ENCODE assay signal across 10 mouse cellular contexts in the genomic region with DNA sequence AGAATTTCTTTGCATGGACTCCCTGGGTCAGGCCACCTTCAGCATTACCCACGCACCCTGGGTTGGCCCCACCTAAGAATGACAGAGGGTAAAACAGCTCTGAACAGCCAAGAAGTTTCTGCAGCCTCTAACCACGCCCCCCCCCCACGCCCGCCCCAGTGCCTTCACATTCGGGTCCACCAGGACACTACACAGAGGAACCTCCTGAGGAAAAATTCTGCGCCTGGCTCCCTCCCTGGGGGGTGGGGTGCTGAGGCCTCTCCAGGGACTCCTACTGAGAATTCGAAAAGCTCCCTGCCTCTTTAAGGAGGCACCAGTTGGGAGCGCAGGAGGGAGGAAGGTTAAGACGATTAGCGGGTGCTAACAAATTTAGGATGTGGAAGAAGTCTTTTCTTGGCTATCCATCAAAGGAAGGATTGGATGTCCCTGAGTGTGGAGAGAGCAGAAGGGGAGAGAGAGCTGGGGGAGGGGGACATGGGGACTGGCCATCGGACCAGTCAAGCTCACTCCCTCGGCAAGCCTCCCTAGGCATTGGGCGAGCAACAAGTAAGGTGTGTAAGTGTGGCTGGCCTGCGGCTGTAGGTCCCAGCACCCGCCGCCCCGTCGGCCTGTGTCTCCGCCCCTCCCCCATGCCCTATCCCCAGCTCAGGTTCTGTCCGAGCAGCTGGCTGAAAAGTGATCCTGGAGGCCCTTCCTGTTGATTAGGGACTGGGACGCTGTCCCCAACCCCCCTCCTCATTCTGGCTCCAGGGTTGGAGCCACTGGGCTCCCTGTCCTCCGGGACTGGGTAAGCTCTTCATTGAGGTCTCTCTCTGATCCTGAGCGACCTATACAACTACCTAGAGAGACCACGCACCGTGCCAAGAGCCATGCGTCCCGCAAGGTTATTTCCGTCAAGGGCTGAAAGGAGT. TPM values are rescaled to one million over a fixed set of nuclear protein-coding genes. Genes with fewer than 3 reads are reported as not detected.
A peak's percentile ranks its signal among the peaks of the same experiment; 100 is the strongest.
DNase-seq lines count a peak whose midpoint lies in the region; ATAC-seq lines count a peak whose summit lies in the region.
"Had no signal": no experiment of that assay in that cellular context is flagged by ENCODE, and none has a peak within 500 bp of the region (broad histone marks: within the 10 kb centered on the region; RNA-seq: fewer than 3 reads in every experiment).

No protein-coding gene starts in this region.

- H3K36me3 ChIP-seq in kidney, embryonic 14.5 days (ENCODE audit: control insufficient read depth, insufficient read depth, low read length): no peaks in the 10 kb centered on the region
- no peaks in the 10 kb centered on the region for H3K36me3 ChIP-seq in forebrain, embryonic 14.5 days (ENCODE audit: control insufficient read depth, insufficient read depth, low read length)
- H3K36me3 ChIP-seq in neural tube, embryonic 12.5 days: no peaks in the 10 kb centered on the region
- H3K36me3 ChIP-seq: G1E had no signal

- H3K27ac ChIP-seq in kidney, embryonic 14.5 days (ENCODE audit: low read depth, low read length): peak overlapping the region; percentile 72
- H3K27ac ChIP-seq in forebrain, embryonic 14.5 days (ENCODE audit: low read depth, low read length): no peak overlapping the region
- no peak overlapping the region for H3K27ac ChIP-seq in neural tube, embryonic 12.5 days

- peaks cover 36% of the 10 kb centered on the region for H3K4me1 ChIP-seq in kidney, embryonic 14.5 days (ENCODE audit: control insufficient read depth, insufficient read depth, low read length)
- H3K4me1 ChIP-seq in forebrain, embryonic 14.5 days (ENCODE audit: control insufficient read depth, insufficient read depth, low read length): peaks cover 6% of the 10 kb centered on the region
- peaks cover 14% of the 10 kb centered on the region for H3K4me1 ChIP-seq in neural tube, embryonic 12.5 days

- H3K4me2 ChIP-seq in kidney, embryonic 14.5 days (replicated peaks; ENCODE audit: low read depth, low read length): peak overlapping the region; percentile 52
- H3K4me2 ChIP-seq in forebrain, embryonic 14.5 days (ENCODE audit: low read length): peak overlapping the region; percentile 35
- H3K4me2 ChIP-seq in neural tube, embryonic 12.5 days (replicated peaks): peak overlapping the region; percentile 51

- WGBS in kidney, embryonic 14.5 days: 2% methylated on average over 28 of the region's 28 CpGs
- WGBS in forebrain, embryonic 14.5 days: 2% methylated on average over 28 of the region's 28 CpGs
- 3% methylated on average over 28 of the region's 28 CpGs for WGBS in neural tube, embryonic 12.5 days

- no peaks in the 10 kb centered on the region for H3K27me3 ChIP-seq in kidney, embryonic 14.5 days (ENCODE audit: control insufficient read depth, insufficient read depth, low read length)
- H3K27me3 ChIP-seq in forebrain, embryonic 14.5 days (replicated peaks; ENCODE audit: control insufficient read depth, insufficient read depth, low read length): peaks cover 14% of the 10 kb centered on the region
- H3K27me3 ChIP-seq in neural tube, embryonic 12.5 days (replicated peaks): peaks cover 27% of the 10 kb centered on the region

- H3K9ac ChIP-seq in kidney, embryonic 14.5 days (ENCODE audit: low read depth, low read length): peak overlapping the region; percentile 43
- H3K9ac ChIP-seq in forebrain, embryonic 14.5 days (ENCODE audit: low read length): 0 out of 2 replicates have a peak overlapping the region, but pooled peaks have one; percentile 3
- no peak overlapping the region for H3K9ac ChIP-seq in neural tube, embryonic 12.5 days

- peak overlapping the region; percentile 16 for H3K4me3 ChIP-seq in kidney, embryonic 14.5 days (ENCODE audit: low read length)
- H3K4me3 ChIP-seq in forebrain, embryonic 14.5 days (ENCODE audit: low read depth, low read length): 0 out of 2 replicates have a peak overlapping the region, but pooled peaks have one; percentile 2
- H3K4me3 ChIP-seq in neural tube, embryonic 12.5 days: no peak overlapping the region
- H3K4me3 ChIP-seq: erythroblast, embryonic 14.5 days had no signal

- no peaks in the 10 kb centered on the region for H3K9me3 ChIP-seq in kidney, embryonic 14.5 days (ENCODE audit: control insufficient read depth, low read length)
- H3K9me3 ChIP-seq in forebrain, embryonic 14.5 days (replicated peaks; ENCODE audit: control insufficient read depth, low read length): no peaks in the 10 kb centered on the region
- H3K9me3 ChIP-seq in neural tube, embryonic 12.5 days: no peaks in the 10 kb centered on the region
- H3K9me3 ChIP-seq: G1E had no signal

- peak; percentile 82 for ATAC-seq in kidney, embryonic 14.5 days (ENCODE audit: low FRiP score, low TSS enrichment)
- ATAC-seq in forebrain, embryonic 14.5 days: no peak
- ATAC-seq in neural tube, embryonic 12.5 days (ENCODE audit: low FRiP score, low read depth): no peak
- no peak for ATAC-seq in megakaryocyte-erythroid progenitor cell, adult 5-6 weeks (replicated peaks; ENCODE audit: low FRiP score, low TSS enrichment, poor library complexity, severe bottlenecking)

- no peak for DNase-seq in kidney, adult 8-10 months
- DNase-seq in forebrain, embryonic 14.5 days (ENCODE audit: low spot score): no peak
- peak; percentile 37 for DNase-seq in kidney, postnatal 14 days
- DNase-seq in urinary bladder, postnatal 14 days (ENCODE audit: low spot score): no peak
- DNase-seq in Muller cell, postnatal 12 days (ENCODE audit: inconsistent ontology term): no peak

RNA-seq across cellular contexts. Expression of a gene that starts 42.4 kb away (rescaled TPM):
- 4.7 and 6.1 TPM in 2 replicates for polyA plus RNA-seq in kidney, embryonic 14.5 days (2014; fragmentation: Nextera tagmentation; extraction: Ambion mirVana)
- polyA plus RNA-seq in forebrain, embryonic 14.5 days (2014; fragmentation: Nextera tagmentation; extraction: Ambion mirVana): 0.41 and 1.3 TPM in 2 replicates
- polyA plus RNA-seq in neural tube, embryonic 12.5 days (2016; fragmentation: Nextera tagmentation; extraction: Ambion mirVana): 2.9 and 3.5 TPM in 2 replicates
- not detected in 2 replicates for total RNA-seq in megakaryocyte-erythroid progenitor cell, adult 5-6 weeks (2014; fragmentation: Nextera tagmentation)
- total RNA-seq in megakaryocyte-erythroid progenitor cell, adult 5-6 weeks (2017): not detected in 2 replicates
- polyA plus RNA-seq: G1E had no signal
